Mouse (Mus musculus) layer of hippocampus, postnatal 36 days (tissue): Measurements from ENCODE around the gene Cpt1c. TPM values are rescaled to one million over a fixed set of nuclear protein-coding genes. Genes with fewer than 3 reads are reported as not detected.

ENCODE experiments used
- DNase-seq, 2 experiments: peaks; one replicate each; pipeline ENCODE4 v3.0.0; 2022
- microRNA-seq, 2 experiments: library from miRNA; unstranded; fragments of <30 nt; microRNA quantifications; one replicate each; pipeline ENCODE4 v1.2.0; 2021
- total RNA-seq, 2 experiments: library from RNA; stranded (reverse); gene quantifications; 2 replicates each; pipeline ENCODE4 v1.2.3; 2021

Cpt1c gene
- total RNA-seq, 2 experiments from 2014 or later = 131 to 137 TPM

GRCm38 (mm10) chr7:44915314-44915713, 59.3 kb downstream of the Cpt1c start:
- DNase-seq = no peak

- DNase-seq = no peak
Measured at GRCm38 (mm10) chr7:44914396-44914795, 60.3 kb downstream of the Cpt1c start.

Small RNAs within 50 kb of the gene (microRNA-seq; reads per million reads assigned to microRNA genes)
- gene Mir7054 = 0.60 to 1.9 reads per million in 2 experiments

Other genes starting within 250 kb of the Cpt1c start
- 10 to 100 TPM; 31.8 to 34.8 TPM for gene Vrk3, start 226.4 kb downstream of the Cpt1c start, total RNA-seq
- under 1 TPM; 0.22 to 0.38 TPM for gene Zfp473, start 223.8 kb downstream of the Cpt1c start, total RNA-seq
- 10 to 100 TPM; 29.7 to 30.6 TPM for gene Nup62, start 158.8 kb downstream of the Cpt1c start, total RNA-seq
- gene Il4i1, start 158.5 kb downstream of the Cpt1c start, total RNA-seq = 1 to 10 TPM; 1.1 to 2.5 TPM
- gene Atf5, start 158.2 kb downstream of the Cpt1c start, total RNA-seq = 10 to 100 TPM; 26.3 to 28.9 TPM
- gene Akt1s1, start 125.9 kb downstream of the Cpt1c start, total RNA-seq = 10 to 100 TPM; 78.8 to 80.6 TPM
- 10 to 100 TPM; 63.7 to 64.6 TPM for gene Tbc1d17, start 125.8 kb downstream of the Cpt1c start, total RNA-seq
- gene Pnkp, start 117.7 kb downstream of the Cpt1c start, total RNA-seq = 10 to 100 TPM; 27.1 to 27.2 TPM
- 100 to 1,000 TPM; 346 to 359 TPM for gene Ptov1, start 105.1 kb downstream of the Cpt1c start, total RNA-seq
- gene Med25, start 82.1 kb downstream of the Cpt1c start, total RNA-seq = 100 to 1,000 TPM in 1 of 2 experiments, 10 to 100 TPM in 1; 97.2 to 113 TPM
- gene Fuz, start 78.8 kb downstream of the Cpt1c start, total RNA-seq = 10 to 100 TPM; 23.8 to 29.1 TPM
- 100 to 1,000 TPM; 295 to 305 TPM for gene Ap2a1, start 45.4 kb downstream of the Cpt1c start, total RNA-seq
- under 1 TPM; 0.87 to 0.88 TPM for gene Tsks, start 31.6 kb downstream of the Cpt1c start, total RNA-seq
- gene Prmt1, start 11.7 kb upstream of the Cpt1c start, total RNA-seq = 100 to 1,000 TPM; 155 to 168 TPM
- gene Irf3, start 22.8 kb upstream of the Cpt1c start, total RNA-seq = 10 to 100 TPM; 45.9 to 51.0 TPM
- 1 to 10 TPM; 3.0 to 4.1 TPM for gene Bcl2l12, start 23.9 kb upstream of the Cpt1c start, total RNA-seq
- gene Scaf1, start 41.5 kb upstream of the Cpt1c start, total RNA-seq = 100 to 1,000 TPM; 149 to 155 TPM
- 1 to 10 TPM; 9.7 TPM for gene Rras, start 43.1 kb upstream of the Cpt1c start, total RNA-seq
- 10 to 100 TPM; 74.3 to 75.3 TPM for gene Prr12, start 78.0 kb upstream of the Cpt1c start, total RNA-seq
- gene Nosip, start 87.6 kb upstream of the Cpt1c start, total RNA-seq = 10 to 100 TPM; 51.0 to 51.3 TPM
- gene Prrg2, start 87.8 kb upstream of the Cpt1c start, total RNA-seq = 1 to 10 TPM; 5.5 to 6.1 TPM
- 1 to 10 TPM; 6.2 to 6.9 TPM for gene Rcn3, start 117.4 kb upstream of the Cpt1c start, total RNA-seq
- gene Fcgrt, start 129.0 kb upstream of the Cpt1c start, total RNA-seq = 10 to 100 TPM; 16.7 to 18.5 TPM
- gene Rps11, start 149.6 kb upstream of the Cpt1c start, total RNA-seq = 100 to 1,000 TPM; 408 to 432 TPM
- gene Rpl13a, start 153.9 kb upstream of the Cpt1c start, total RNA-seq = 100 to 1,000 TPM; 788 to 817 TPM
- gene Gm45713, start 161.4 kb upstream of the Cpt1c start, total RNA-seq = under 1 TPM in 1 of 2 experiments, not detected in 1; 0.50 TPM
- 10 to 100 TPM in 1 of 2 experiments, 1 to 10 TPM in 1; 7.0 to 10.1 TPM for gene Flt3l, start 161.6 kb upstream of the Cpt1c start, total RNA-seq
- gene Pih1d1, start 179.5 kb upstream of the Cpt1c start, total RNA-seq = 10 to 100 TPM; 44.5 to 46.8 TPM
- 10 to 100 TPM; 10.5 to 18.0 TPM for gene Aldh16a1, start 179.7 kb upstream of the Cpt1c start, total RNA-seq
- gene Slc17a7, start 189.1 kb upstream of the Cpt1c start, total RNA-seq = 1,000 to 10,000 TPM; 1,360 to 1,418 TPM
- under 1 TPM; 0.17 to 0.28 TPM for gene Gfy, start 204.7 kb upstream of the Cpt1c start, total RNA-seq
- not detected for gene Pth2, start 206.1 kb upstream of the Cpt1c start, total RNA-seq
- 1 to 10 TPM; 2.0 to 3.3 TPM for gene Ccdc155, start 230.0 kb upstream of the Cpt1c start, total RNA-seq
- 1 to 10 TPM; 1.4 to 2.3 TPM for gene Dkkl1, start 237.3 kb upstream of the Cpt1c start, total RNA-seq
- 1 to 10 TPM; 2.6 to 7.8 TPM for gene Tead2, start 240.9 kb upstream of the Cpt1c start, total RNA-seq